Mouse (Mus musculus): ENCODE data around the gene Eftud2.

DNA sequence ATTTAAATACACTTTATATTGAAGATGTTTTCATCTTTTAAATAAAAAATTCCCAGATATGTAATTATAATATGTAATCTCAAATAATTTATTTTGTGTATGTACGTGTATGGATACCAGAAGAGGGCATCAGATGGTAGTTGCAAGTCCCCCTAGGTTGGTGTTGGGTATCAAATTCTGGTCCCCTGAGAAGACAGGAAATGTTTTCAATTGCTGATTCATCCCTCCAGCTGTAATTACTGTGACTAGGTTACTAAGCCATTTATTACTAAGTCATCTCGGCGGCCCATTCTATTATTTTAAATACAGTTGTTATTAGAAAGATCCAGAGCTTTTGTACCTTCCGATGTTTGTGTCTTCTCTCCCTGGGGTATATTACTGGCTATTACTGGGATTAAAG lies 37.3 kb upstream of the Eftud2 start:
- TF ChIP-seq POLR2A (IDR thresholded peaks at IDR 0.05; ENCODE audit: low read depth, low read length) (no peak), CTCF (conservative IDR thresholded peaks at IDR 0.05; ENCODE audit: insufficient read depth, insufficient read length, low read depth, low read length) (no peak)
